Mouse (Mus musculus): ENCODE data around the gene Acap2. TPM values are rescaled to one million over a fixed set of nuclear protein-coding genes. Genes with fewer than 3 reads are reported as not detected.

Gene Acap2
- polyA plus RNA-seq, 1 experiment from 2014 or later: 17.7 TPM

- Histone ChIP-seq H3K4me3 (replicated peaks) (no peak overlapping the region), H3K9me3 (no peaks in the 10 kb centered on the region), H3K27ac (peak overlapping the region; percentile 46; the same call in 1 of the 2 replicates), H3K9ac (no peak overlapping the region), H3K27me3 (replicated peaks) (no peaks in the 10 kb centered on the region), H3K4me2 (no peak overlapping the region), H3K36me3 (no peaks in the 10 kb centered on the region), H3K4me1 (peaks cover 14% of the 10 kb centered on the region; the same call in 1 of the 2 replicates)
- 50% methylated on average over 4 of the region's 4 CpGs for WGBS
- no peak for ATAC-seq (ENCODE audit: insufficient read depth, low FRiP score, low read depth)
Measured at GRCm38 (mm10) chr16:31165907-31166306, 35.1 kb downstream of the Acap2 start.

GRCm38 (mm10) chr16:31165467-31165866 lies 35.6 kb downstream of the Acap2 start:
- H3K36me3 ChIP-seq: no peaks in the 10 kb centered on the region
- H3K4me1 ChIP-seq: peaks cover 14% of the 10 kb centered on the region; the same call in 1 of the 2 replicates
- no peak overlapping the region for H3K4me3 ChIP-seq (replicated peaks)
- H3K9ac ChIP-seq: no peak overlapping the region
- H3K27me3 ChIP-seq (replicated peaks): no peaks in the 10 kb centered on the region
- WGBS: 64% methylated on average over 4 of the region's 4 CpGs
- no peak for ATAC-seq (ENCODE audit: insufficient read depth, low FRiP score, low read depth)
- H3K9me3 ChIP-seq: no peaks in the 10 kb centered on the region
- H3K27ac ChIP-seq: no peak overlapping the region
- no peak overlapping the region for H3K4me2 ChIP-seq

GRCm38 (mm10) chr16:31164125-31164524 lies 36.9 kb downstream of the Acap2 start:
- Histone ChIP-seq H3K4me1 (peaks cover 14% of the 10 kb centered on the region; the same call in 1 of the 2 replicates), H3K27me3 (replicated peaks) (no peaks in the 10 kb centered on the region), H3K9me3 (no peaks in the 10 kb centered on the region), H3K27ac (no peak overlapping the region), H3K4me2 (no peak overlapping the region), H3K4me3 (replicated peaks) (no peak overlapping the region), H3K36me3 (no peaks in the 10 kb centered on the region), H3K9ac (no peak overlapping the region)
- no peak for ATAC-seq (ENCODE audit: insufficient read depth, low FRiP score, low read depth)
- WGBS: 88% methylated on average over 4 of the region's 4 CpGs

GRCm38 (mm10) chr16:31160486-31160885 lies 40.6 kb downstream of the Acap2 start:
- no peaks in the 10 kb centered on the region for H3K4me1 ChIP-seq
- no peak overlapping the region for H3K9ac ChIP-seq
- peaks cover 15% of the 10 kb centered on the region for H3K36me3 ChIP-seq
- H3K4me3 ChIP-seq (replicated peaks): no peak overlapping the region
- ATAC-seq (ENCODE audit: insufficient read depth, low FRiP score, low read depth): no peak
- no peak overlapping the region for H3K27ac ChIP-seq
- no peaks in the 10 kb centered on the region for H3K27me3 ChIP-seq (replicated peaks)
- no peak overlapping the region for H3K4me2 ChIP-seq
- WGBS: 67% methylated on average over 6 of the region's 6 CpGs
- H3K9me3 ChIP-seq: no peaks in the 10 kb centered on the region

- Histone ChIP-seq H3K36me3 (peaks cover 23% of the 10 kb centered on the region), H3K27me3 (replicated peaks) (no peaks in the 10 kb centered on the region), H3K4me2 (no peak overlapping the region), H3K4me1 (no peaks in the 10 kb centered on the region), H3K4me3 (replicated peaks) (no peak overlapping the region), H3K9me3 (no peaks in the 10 kb centered on the region), H3K9ac (no peak overlapping the region), H3K27ac (no peak overlapping the region)
- ATAC-seq (ENCODE audit: insufficient read depth, low FRiP score, low read depth): no peak
- WGBS: 54% methylated on average over 2 of the region's 2 CpGs
Measured at GRCm38 (mm10) chr16:31159491-31159890, 41.6 kb downstream of the Acap2 start.

- Histone ChIP-seq H3K4me1 (no peaks in the 10 kb centered on the region), H3K27ac (no peak overlapping the region), H3K9me3 (no peaks in the 10 kb centered on the region), H3K4me2 (no peak overlapping the region), H3K27me3 (replicated peaks) (no peaks in the 10 kb centered on the region), H3K4me3 (replicated peaks) (no peak overlapping the region), H3K36me3 (0 out of 2 replicates have a peak, but pooled peaks cover 9% of the 10 kb centered on the region), H3K9ac (no peak overlapping the region)
- no peak for ATAC-seq (ENCODE audit: insufficient read depth, low FRiP score, low read depth)
- 90% methylated on average over 4 of the region's 4 CpGs for WGBS
Measured at GRCm38 (mm10) chr16:31149841-31150240, 51.2 kb downstream of the Acap2 start.

GRCm38 (mm10) chr16:31148891-31149290 lies 52.2 kb downstream of the Acap2 start:
- Histone ChIP-seq H3K4me1 (no peaks in the 10 kb centered on the region), H3K27ac (no peak overlapping the region), H3K9me3 (no peaks in the 10 kb centered on the region), H3K4me3 (replicated peaks) (no peak overlapping the region), H3K27me3 (replicated peaks) (no peaks in the 10 kb centered on the region), H3K36me3 (0 out of 2 replicates have a peak, but pooled peaks cover 5% of the 10 kb centered on the region), H3K9ac (no peak overlapping the region), H3K4me2 (no peak overlapping the region)
- 67% methylated on average over 6 of the region's 6 CpGs for WGBS
- ATAC-seq (ENCODE audit: insufficient read depth, low FRiP score, low read depth): no peak

GRCm38 (mm10) chr16:31147766-31148165 lies 53.3 kb downstream of the Acap2 start:
- no peak for ATAC-seq (ENCODE audit: insufficient read depth, low FRiP score, low read depth)
- Histone ChIP-seq H3K27me3 (replicated peaks) (no peaks in the 10 kb centered on the region), H3K36me3 (0 out of 2 replicates have a peak, but pooled peaks cover 5% of the 10 kb centered on the region), H3K27ac (no peak overlapping the region), H3K4me1 (no peaks in the 10 kb centered on the region), H3K9ac (no peak overlapping the region), H3K4me3 (replicated peaks) (no peak overlapping the region), H3K9me3 (no peaks in the 10 kb centered on the region), H3K4me2 (no peak overlapping the region)
- 84% methylated on average over 6 of the region's 6 CpGs for WGBS

- 71% methylated on average over 6 of the region's 6 CpGs for WGBS
- Histone ChIP-seq H3K4me3 (replicated peaks) (no peak overlapping the region), H3K4me1 (no peaks in the 10 kb centered on the region), H3K27ac (no peak overlapping the region), H3K36me3 (peaks cover 2% of the 10 kb centered on the region; the same call in 1 of the 2 replicates), H3K4me2 (no peak overlapping the region), H3K27me3 (replicated peaks) (no peaks in the 10 kb centered on the region), H3K9ac (no peak overlapping the region), H3K9me3 (no peaks in the 10 kb centered on the region)
- no peak for ATAC-seq (ENCODE audit: insufficient read depth, low FRiP score, low read depth)
Measured at GRCm38 (mm10) chr16:31141916-31142315, 59.1 kb downstream of the Acap2 start.

GRCm38 (mm10) chr16:31136616-31137253 lies 64.3 kb downstream of the Acap2 start:
- peaks cover 2% of the 10 kb centered on the region; the same call in 1 of the 2 replicates for H3K36me3 ChIP-seq
- no peak overlapping the region for H3K4me3 ChIP-seq (replicated peaks)
- no peak overlapping the region for H3K4me2 ChIP-seq
- no peaks in the 10 kb centered on the region for H3K4me1 ChIP-seq
- no peak overlapping the region for H3K27ac ChIP-seq
- H3K9me3 ChIP-seq: no peaks in the 10 kb centered on the region
- ATAC-seq (ENCODE audit: insufficient read depth, low FRiP score, low read depth): no peak
- WGBS: 76% methylated on average over 13 of the region's 13 CpGs
- no peaks in the 10 kb centered on the region for H3K27me3 ChIP-seq (replicated peaks)
- no peak overlapping the region for H3K9ac ChIP-seq

- Histone ChIP-seq H3K36me3 (no peaks in the 10 kb centered on the region; the same call in 1 of the 2 replicates), H3K27ac (no peak overlapping the region), H3K27me3 (replicated peaks) (no peaks in the 10 kb centered on the region), H3K4me3 (replicated peaks) (no peak overlapping the region), H3K4me2 (no peak overlapping the region), H3K9ac (no peak overlapping the region), H3K4me1 (no peaks in the 10 kb centered on the region), H3K9me3 (no peaks in the 10 kb centered on the region)
- ATAC-seq (ENCODE audit: insufficient read depth, low FRiP score, low read depth): no peak; the same call in 1 of the 2 replicates
- 62% methylated on average over 8 of the region's 8 CpGs for WGBS
Measured at GRCm38 (mm10) chr16:31135519-31135918, 65.5 kb downstream of the Acap2 start.

GRCm38 (mm10) chr16:31131531-31131930 lies 69.5 kb downstream of the Acap2 start:
- WGBS: 44% methylated on average over 5 of the region's 5 CpGs
- ATAC-seq (ENCODE audit: insufficient read depth, low FRiP score, low read depth): no peak
- no peak overlapping the region for H3K27ac ChIP-seq

More at GRCm38 (mm10) chr16:31131531-31131930, 69.5 kb downstream of the Acap2 start:
- H3K36me3 ChIP-seq: no peaks in the 10 kb centered on the region; the same call in 1 of the 2 replicates
- H3K27me3 ChIP-seq (replicated peaks): no peaks in the 10 kb centered on the region
- H3K9me3 ChIP-seq: no peaks in the 10 kb centered on the region
- no peak overlapping the region for H3K9ac ChIP-seq
- no peaks in the 10 kb centered on the region for H3K4me1 ChIP-seq
- no peak overlapping the region for H3K4me3 ChIP-seq (replicated peaks)
- H3K4me2 ChIP-seq: no peak overlapping the region
